Mouse (Mus musculus) retina, embryonic 14.5 days (tissue): Measurements from ENCODE around the gene Gpr88.

Source experiments
- DNase-seq: peaks from one replicate; pipeline ENCODE4 v3.0.0-alpha.2; 2015; ENCODE audit warnings: low spot score

Gene Gpr88

GRCm38 (mm10) chr3:116253077-116253531 is at the start of gene Gpr88:
Gpr88 (minus strand) TSS chr3:116253503.
- DNase-seq = peak; percentile 34

GRCm38 (mm10) chr3:116302581-116302980 is 49.3 kb upstream of the Gpr88 start:
- DNase-seq = no peak

GRCm38 (mm10) chr3:116301754-116302153 is 48.5 kb upstream of the Gpr88 start:
- no peak for DNase-seq

GRCm38 (mm10) chr3:116298727-116299126 is 45.4 kb upstream of the Gpr88 start:
- DNase-seq = no peak

GRCm38 (mm10) chr3:116298003-116298402 is 44.7 kb upstream of the Gpr88 start:
- no peak for DNase-seq

GRCm38 (mm10) chr3:116297170-116297569 is 43.9 kb upstream of the Gpr88 start:
- no peak for DNase-seq

GRCm38 (mm10) chr3:116290041-116290815 is 36.9 kb upstream of the Gpr88 start:
- DNase-seq = no peak

- no peak for DNase-seq
Measured at GRCm38 (mm10) chr3:116288833-116289232, 35.5 kb upstream of the Gpr88 start.

- no peak for DNase-seq
Measured at GRCm38 (mm10) chr3:116284735-116285134, 31.4 kb upstream of the Gpr88 start.

- DNase-seq = no peak
Measured at GRCm38 (mm10) chr3:116283996-116284395, 30.7 kb upstream of the Gpr88 start.

GRCm38 (mm10) chr3:116281663-116282062 is 28.4 kb upstream of the Gpr88 start:
- no peak for DNase-seq

- DNase-seq = no peak
Measured at GRCm38 (mm10) chr3:116277146-116277545, 23.8 kb upstream of the Gpr88 start.

- DNase-seq = no peak
Measured at GRCm38 (mm10) chr3:116271679-116272078, 18.4 kb upstream of the Gpr88 start.

GRCm38 (mm10) chr3:116267036-116267654 is 13.8 kb upstream of the Gpr88 start:
- DNase-seq = no peak

- DNase-seq = no peak
Measured at GRCm38 (mm10) chr3:116266360-116266759, 13.1 kb upstream of the Gpr88 start.

GRCm38 (mm10) chr3:116263977-116264376 is 10.7 kb upstream of the Gpr88 start:
- DNase-seq = no peak

- DNase-seq = no peak
Measured at GRCm38 (mm10) chr3:116263061-116263460, 9.8 kb upstream of the Gpr88 start.

GRCm38 (mm10) chr3:116256104-116256503 is 2.8 kb upstream of the Gpr88 start:
- DNase-seq = peak; percentile 43

- DNase-seq = peak; percentile 72
Measured at GRCm38 (mm10) chr3:116252255-116253040, 855 bp downstream of the Gpr88 start.

GRCm38 (mm10) chr3:116251481-116252254 is 1.6 kb downstream of the Gpr88 start:
- DNase-seq = peak; percentile 59

GRCm38 (mm10) chr3:116249026-116249425 is 4.3 kb downstream of the Gpr88 start:
- no peak for DNase-seq

- no peak for DNase-seq
Measured at GRCm38 (mm10) chr3:116244476-116244875, 8.8 kb downstream of the Gpr88 start.
